Mouse (Mus musculus) hindbrain, embryonic 12.5 days (tissue): ENCODE measurements at regions not wholly inside any gene's neighbourhood (a gene's known extent, or its start where the extent isn't known, plus 50 kb on each side); places are given as distances from the start of the nearest gene placed in this dataset.

Source experiments
- ATAC-seq: fragments of 200-750 bp; cut with Nextera tagmentation; 2 replicates; pipeline ENCODE4 v1.8.0; 2017; ENCODE audit warnings: moderate TSS enrichment; ENCODE audit not compliant: low FRiP score
- H3K27ac ChIP-seq: fragments of 300-500 bp; sonication (generic); 2 replicates; pipeline ENCODE4 v1.5.1; 2016; ENCODE audit warnings: mild to moderate bottlenecking
- H3K27me3 ChIP-seq: fragments of 300-500 bp; sonication (generic); 2 replicates; pipeline ENCODE4 v1.6.1; 2016; ENCODE audit warnings: mild to moderate bottlenecking
- H3K36me3 ChIP-seq: fragments of 300-500 bp; sonication (generic); 2 replicates; pipeline ENCODE4 v1.6.1; 2016; ENCODE audit warnings: mild to moderate bottlenecking
- H3K4me1 ChIP-seq: fragments of 300-500 bp; sonication (generic); 2 replicates; pipeline ENCODE4 v1.6.1; 2016
- H3K4me2 ChIP-seq: fragments of 300-500 bp; sonication (generic); replicated peaks from 2 replicates; pipeline ENCODE4 v1.6.1; 2016; ENCODE audit warnings: mild to moderate bottlenecking
- H3K4me3 ChIP-seq: fragments of 300-500 bp; sonication (generic); 2 replicates; pipeline ENCODE4 v1.5.1; 2016; ENCODE audit warnings: mild to moderate bottlenecking
- H3K9ac ChIP-seq: fragments of 300-500 bp; sonication (generic); 2 replicates; pipeline ENCODE4 v1.6.1; 2016; ENCODE audit warnings: mild to moderate bottlenecking, moderate library complexity
- H3K9me3 ChIP-seq: fragments of 300-500 bp; sonication (generic); replicated peaks from 2 replicates; pipeline ENCODE4 v1.6.1; 2016; ENCODE audit warnings: mild to moderate bottlenecking
- WGBS: fragments of 180-500 bp; shearing (Covaris S2); methylation state at CpG from one replicate; pipeline ENCODE4 v1.1.7; 2016; 5-methylcytosine and 5-hydroxymethylcytosine counted together

GRCm38 (mm10) chrX:21293666-21294065 lies 118.2 kb upstream of the Gm21876 start:
- Histone ChIP-seq H3K27me3 (no peaks in the 10 kb centered on the region), H3K9ac (no peak overlapping the region), H3K9me3 (no peaks in the 10 kb centered on the region), H3K27ac (no peak overlapping the region), H3K4me1 (no peaks in the 10 kb centered on the region), H3K4me3 (no peak overlapping the region), H3K36me3 (no peaks in the 10 kb centered on the region), H3K4me2 (no peak overlapping the region)
- no peak for ATAC-seq
- WGBS, result 21% methylated on average over 5 of the region's 5 CpGs

- Histone ChIP-seq H3K27me3 (no peaks in the 10 kb centered on the region), H3K4me2 (no peak overlapping the region), H3K27ac (no peak overlapping the region), H3K36me3 (no peaks in the 10 kb centered on the region), H3K9ac (no peak overlapping the region), H3K4me3 (no peak overlapping the region), H3K4me1 (no peaks in the 10 kb centered on the region), H3K9me3 (0 out of 2 replicates have a peak, but pooled peaks cover 6% of the 10 kb centered on the region)
- WGBS, result 48% methylated on average over 1 of the region's 1 CpGs
- no peak for ATAC-seq
Observed at GRCm38 (mm10) chrX:21295460-21295859, 120.0 kb upstream of the Gm21876 start.

- Histone ChIP-seq H3K4me2 (no peak overlapping the region), H3K4me1 (no peaks in the 10 kb centered on the region), H3K9me3 (0 out of 2 replicates have a peak, but pooled peaks cover 8% of the 10 kb centered on the region), H3K27ac (no peak overlapping the region), H3K27me3 (no peaks in the 10 kb centered on the region), H3K36me3 (no peaks in the 10 kb centered on the region), H3K9ac (no peak overlapping the region), H3K4me3 (no peak overlapping the region)
- WGBS, result 79% methylated on average over 6 of the region's 6 CpGs
- ATAC-seq, result no peak
Observed at GRCm38 (mm10) chrX:21297349-21297748, 121.9 kb upstream of the Gm21876 start.

- Histone ChIP-seq H3K4me1 (no peaks in the 10 kb centered on the region), H3K9ac (no peak overlapping the region), H3K9me3 (no peaks in the 10 kb centered on the region), H3K4me2 (peak overlapping the region; percentile 41), H3K36me3 (no peaks in the 10 kb centered on the region), H3K27me3 (no peaks in the 10 kb centered on the region), H3K4me3 (peak overlapping the region; percentile 27), H3K27ac (no peak overlapping the region)
- WGBS, result 35% methylated on average over 13 of the region's 13 CpGs
- ATAC-seq, result no peak
Observed at GRCm38 (mm10) chrX:21334499-21335032, 149.8 kb upstream of the Agtr2 start.

- Histone ChIP-seq H3K4me3 (no peak overlapping the region), H3K9ac (no peak overlapping the region), H3K27me3 (no peaks in the 10 kb centered on the region), H3K27ac (no peak overlapping the region), H3K4me1 (no peaks in the 10 kb centered on the region), H3K4me2 (no peak overlapping the region), H3K36me3 (no peaks in the 10 kb centered on the region), H3K9me3 (no peaks in the 10 kb centered on the region)
- 65% methylated on average over 1 of the region's 1 CpGs for WGBS
- no peak for ATAC-seq
Observed at GRCm38 (mm10) chrX:21344397-21344796, 139.9 kb upstream of the Agtr2 start.

- 28% methylated on average over 4 of the region's 4 CpGs for WGBS
- no peaks in the 10 kb centered on the region for H3K36me3 ChIP-seq
- no peaks in the 10 kb centered on the region for H3K27me3 ChIP-seq
- no peak overlapping the region for H3K4me2 ChIP-seq
- H3K27ac ChIP-seq, result no peak overlapping the region
- no peak for ATAC-seq
- H3K4me1 ChIP-seq, result no peaks in the 10 kb centered on the region
- H3K9me3 ChIP-seq, result no peaks in the 10 kb centered on the region
- no peak overlapping the region for H3K4me3 ChIP-seq
- H3K9ac ChIP-seq, result no peak overlapping the region
Observed at GRCm38 (mm10) chrX:21350503-21350902, 133.8 kb upstream of the Agtr2 start.

GRCm38 (mm10) chrX:21352350-21352749 lies 132.0 kb upstream of the Agtr2 start:
- Histone ChIP-seq H3K27ac (no peak overlapping the region), H3K36me3 (no peaks in the 10 kb centered on the region), H3K9me3 (no peaks in the 10 kb centered on the region), H3K27me3 (no peaks in the 10 kb centered on the region), H3K4me2 (no peak overlapping the region), H3K4me1 (no peaks in the 10 kb centered on the region), H3K4me3 (no peak overlapping the region), H3K9ac (no peak overlapping the region)
- WGBS, result 43% methylated on average over 3 of the region's 3 CpGs
- ATAC-seq, result no peak

- H3K4me2 ChIP-seq, result peak overlapping the region; percentile 59
- no peaks in the 10 kb centered on the region for H3K9me3 ChIP-seq
- H3K4me3 ChIP-seq, result peak overlapping the region; percentile 39
- peak overlapping the region; percentile 75 for H3K27ac ChIP-seq
- WGBS, result 25% methylated on average over 43 of the region's 43 CpGs
- no peaks in the 10 kb centered on the region for H3K27me3 ChIP-seq
- no peaks in the 10 kb centered on the region for H3K36me3 ChIP-seq
- no peaks in the 10 kb centered on the region for H3K4me1 ChIP-seq
- ATAC-seq, result peak; percentile 95
- H3K9ac ChIP-seq, result peak overlapping the region; percentile 56
Observed at GRCm38 (mm10) chrX:21360771-21361667, 123.3 kb upstream of the Agtr2 start.

- Histone ChIP-seq H3K4me2 (no peak overlapping the region), H3K27ac (no peak overlapping the region), H3K9me3 (no peaks in the 10 kb centered on the region), H3K9ac (no peak overlapping the region), H3K27me3 (no peaks in the 10 kb centered on the region), H3K36me3 (no peaks in the 10 kb centered on the region), H3K4me1 (no peaks in the 10 kb centered on the region), H3K4me3 (no peak overlapping the region)
- ATAC-seq, result no peak
- 13% methylated on average over 2 of the region's 2 CpGs for WGBS
Observed at GRCm38 (mm10) chrX:21385221-21385620, 99.1 kb upstream of the Agtr2 start.

- 73% methylated on average over 1 of the region's 1 CpGs for WGBS
- H3K4me1 ChIP-seq, result no peaks in the 10 kb centered on the region
- ATAC-seq, result no peak
- H3K9ac ChIP-seq, result no peak overlapping the region
- no peak overlapping the region for H3K27ac ChIP-seq
- H3K36me3 ChIP-seq, result no peaks in the 10 kb centered on the region
- H3K4me2 ChIP-seq, result no peak overlapping the region
- H3K27me3 ChIP-seq, result no peaks in the 10 kb centered on the region
- H3K9me3 ChIP-seq, result no peaks in the 10 kb centered on the region
- H3K4me3 ChIP-seq, result no peak overlapping the region
Observed at GRCm38 (mm10) chrX:21389992-21390391, 94.4 kb upstream of the Agtr2 start.

- H3K4me3 ChIP-seq, result no peak overlapping the region
- no peaks in the 10 kb centered on the region for H3K27me3 ChIP-seq
- 72% methylated on average over 10 of the region's 10 CpGs for WGBS
- H3K4me2 ChIP-seq, result no peak overlapping the region
- no peak overlapping the region for H3K27ac ChIP-seq
- no peak overlapping the region for H3K9ac ChIP-seq
- no peaks in the 10 kb centered on the region for H3K4me1 ChIP-seq
- ATAC-seq, result no peak
- no peaks in the 10 kb centered on the region for H3K9me3 ChIP-seq
- H3K36me3 ChIP-seq, result no peaks in the 10 kb centered on the region
Observed at GRCm38 (mm10) chrX:21393212-21393611, 91.1 kb upstream of the Agtr2 start.

- 44% methylated on average over 4 of the region's 4 CpGs for WGBS
- no peaks in the 10 kb centered on the region for H3K36me3 ChIP-seq
Observed at GRCm38 (mm10) chrX:21424797-21425196, 59.5 kb upstream of the Agtr2 start.

GRCm38 (mm10) chrX:21428081-21428480 lies 56.3 kb upstream of the Agtr2 start:
- no peak overlapping the region for H3K27ac ChIP-seq
- H3K9ac ChIP-seq, result no peak overlapping the region
- no peak for ATAC-seq
- no peaks in the 10 kb centered on the region for H3K27me3 ChIP-seq
- no peak overlapping the region for H3K4me3 ChIP-seq
- no peak overlapping the region for H3K4me2 ChIP-seq
- no peaks in the 10 kb centered on the region for H3K36me3 ChIP-seq
- 70% methylated on average over 3 of the region's 3 CpGs for WGBS
- no peaks in the 10 kb centered on the region for H3K4me1 ChIP-seq
- H3K9me3 ChIP-seq, result no peaks in the 10 kb centered on the region

More at GRCm38 (mm10) chrX:21424797-21425196, 59.5 kb upstream of the Agtr2 start:
- H3K4me2 ChIP-seq, result no peak overlapping the region
- no peaks in the 10 kb centered on the region for H3K4me1 ChIP-seq
- H3K9me3 ChIP-seq, result no peaks in the 10 kb centered on the region
- no peak for ATAC-seq
- no peak overlapping the region for H3K27ac ChIP-seq
- H3K9ac ChIP-seq, result no peak overlapping the region
- H3K4me3 ChIP-seq, result no peak overlapping the region
- no peaks in the 10 kb centered on the region for H3K27me3 ChIP-seq
